Mouse (Mus musculus) heart, adult 2 months (tissue): Measurements from ENCODE around the gene Stac2.

Source experiments
- CTCF ChIP-seq: fragments of 200-600 bp; IDR thresholded peaks from 2 replicates; pipeline ENCODE4 v1.8.1; 2022; ENCODE audit warnings: antibody characterized with exemption, mild to moderate bottlenecking, moderate library complexity
- POLR2A ChIP-seq: fragments of 200-500 bp; IDR thresholded peaks from 2 replicates; pipeline ENCODE4 v1.6.1; 2011; ENCODE audit warnings: mild to moderate bottlenecking, low read depth, low read length, control low read depth; ENCODE audit not compliant: insufficient read depth

DNA sequence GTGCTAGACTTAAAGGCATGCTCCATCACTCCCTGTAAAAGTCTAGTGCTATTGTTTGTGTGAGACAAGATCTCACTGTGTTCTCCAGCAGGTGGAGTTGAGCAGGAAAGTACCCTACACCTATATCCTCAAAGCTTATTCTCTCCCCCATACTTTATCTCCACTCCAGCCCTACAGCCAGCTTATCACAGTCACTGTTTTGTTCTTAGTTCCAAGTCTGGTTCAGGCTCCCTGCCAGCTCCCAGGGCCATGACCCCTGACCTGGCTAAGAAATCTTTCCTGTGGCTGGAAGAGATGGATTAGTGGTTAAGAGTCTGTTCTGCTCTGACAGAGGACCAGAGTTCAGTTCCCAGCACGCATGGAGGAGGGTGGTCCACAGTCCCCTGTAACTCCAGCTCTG, 6.8 kb downstream of the Stac2 start:
- TF ChIP-seq CTCF = no peak
- no peak for TF ChIP-seq POLR2A
